Mouse (Mus musculus): ENCODE measurements around the gene Asic2. TPM values are rescaled to one million over a fixed set of nuclear protein-coding genes. Genes with fewer than 3 reads are reported as not detected.

The Asic2 gene
- polyA plus RNA-seq, 1 experiment from 2014 or later, result 3.7 TPM

- H3K4me2 ChIP-seq, result no peak overlapping the region
- no peak overlapping the region for H3K27ac ChIP-seq
- no peak for ATAC-seq (replicated peaks; ENCODE audit: low FRiP score)
- H3K9ac ChIP-seq, result no peak overlapping the region
- peaks cover 7% of the 10 kb centered on the region; the same call in 1 of the 2 replicates for H3K9me3 ChIP-seq (replicated peaks)
- no peaks in the 10 kb centered on the region for H3K36me3 ChIP-seq
- WGBS, result 33% methylated on average over 4 of the region's 4 CpGs
- no peaks in the 10 kb centered on the region for H3K27me3 ChIP-seq
- H3K4me1 ChIP-seq, result no peaks in the 10 kb centered on the region
- no peak overlapping the region for H3K4me3 ChIP-seq (replicated peaks)
Measured at GRCm38 (mm10) chr11:81163056-81163455, 805.2 kb downstream of the Asic2 start.

GRCm38 (mm10) chr11:81153841-81154240, 814.4 kb downstream of the Asic2 start:
- peak overlapping the region; percentile 99 for H3K4me2 ChIP-seq
- H3K27me3 ChIP-seq, result peaks cover 55% of the 10 kb centered on the region
- H3K9ac ChIP-seq, result no peak overlapping the region
- peak overlapping the region; percentile 66 for H3K4me3 ChIP-seq (replicated peaks)
- no peaks in the 10 kb centered on the region for H3K9me3 ChIP-seq (replicated peaks)
- ATAC-seq (replicated peaks; ENCODE audit: low FRiP score), result 0 out of 2 replicates have a peak, but pooled peaks have one; percentile 5
- H3K27ac ChIP-seq, result no peak overlapping the region
- 11% methylated on average over 13 of the region's 13 CpGs for WGBS
- H3K4me1 ChIP-seq, result peaks cover 34% of the 10 kb centered on the region
- H3K36me3 ChIP-seq, result no peaks in the 10 kb centered on the region

- Histone ChIP-seq H3K9ac (peak overlapping the region; percentile 55; the same call in 1 of the 2 replicates), H3K27me3 (peaks cover 55% of the 10 kb centered on the region)
- WGBS, result under 1% methylated on average over 57 of the region's 57 CpGs
Measured at GRCm38 (mm10) chr11:81153161-81153840, 815.0 kb downstream of the Asic2 start.

GRCm38 (mm10) chr11:81152460-81153160, 815.6 kb downstream of the Asic2 start:
- peak overlapping the region; percentile 99 for H3K4me2 ChIP-seq
- peak; percentile 84 for ATAC-seq (replicated peaks; ENCODE audit: low FRiP score)
- H3K36me3 ChIP-seq, result no peaks in the 10 kb centered on the region
- 0 out of 2 replicates have a peak overlapping the region, but pooled peaks have one; percentile 3 for H3K27ac ChIP-seq
- H3K27me3 ChIP-seq, result peaks cover 58% of the 10 kb centered on the region
- H3K9me3 ChIP-seq (replicated peaks), result no peaks in the 10 kb centered on the region
- peak overlapping the region; percentile 55 for H3K9ac ChIP-seq
- WGBS, result under 1% methylated on average over 41 of the region's 55 CpGs
- peaks cover 40% of the 10 kb centered on the region for H3K4me1 ChIP-seq
- peak overlapping the region; percentile 66 for H3K4me3 ChIP-seq (replicated peaks)

More at GRCm38 (mm10) chr11:81153161-81153840, 815.0 kb downstream of the Asic2 start:
- Histone ChIP-seq H3K36me3 (no peaks in the 10 kb centered on the region), H3K9me3 (replicated peaks) (no peaks in the 10 kb centered on the region), H3K4me3 (replicated peaks) (peak overlapping the region; percentile 66), H3K4me2 (peak overlapping the region; percentile 99), H3K4me1 (peaks cover 38% of the 10 kb centered on the region), H3K27ac (0 out of 2 replicates have a peak overlapping the region, but pooled peaks have one; percentile 3)
- peak; percentile 71 for ATAC-seq (replicated peaks; ENCODE audit: low FRiP score)

GRCm38 (mm10) chr11:81152021-81152385, 816.3 kb downstream of the Asic2 start:
- Histone ChIP-seq H3K27ac (no peak overlapping the region; the same call in 1 of the 2 replicates), H3K9ac (peak overlapping the region; percentile 55), H3K4me2 (peak overlapping the region; percentile 99), H3K9me3 (replicated peaks) (no peaks in the 10 kb centered on the region), H3K4me3 (replicated peaks) (peak overlapping the region; percentile 66), H3K4me1 (peaks cover 40% of the 10 kb centered on the region), H3K27me3 (peaks cover 58% of the 10 kb centered on the region), H3K36me3 (no peaks in the 10 kb centered on the region)
- ATAC-seq (replicated peaks; ENCODE audit: low FRiP score), result peak; percentile 55
- under 1% methylated on average over 40 of the region's 42 CpGs for WGBS

- no peak overlapping the region for H3K27ac ChIP-seq
- peaks cover 40% of the 10 kb centered on the region for H3K4me1 ChIP-seq
- peak; percentile 13; the same call in 1 of the 2 replicates for ATAC-seq (replicated peaks; ENCODE audit: low FRiP score)
- peak overlapping the region; percentile 99 for H3K4me2 ChIP-seq
- no peaks in the 10 kb centered on the region for H3K36me3 ChIP-seq
- H3K27me3 ChIP-seq, result peaks cover 55% of the 10 kb centered on the region
- peak overlapping the region; percentile 66 for H3K4me3 ChIP-seq (replicated peaks)
- H3K9ac ChIP-seq, result peak overlapping the region; percentile 55
- H3K9me3 ChIP-seq (replicated peaks), result no peaks in the 10 kb centered on the region
- 1% methylated on average over 36 of the region's 36 CpGs for WGBS
Measured at GRCm38 (mm10) chr11:81151286-81152020, 816.8 kb downstream of the Asic2 start.

GRCm38 (mm10) chr11:81150621-81151020, 817.6 kb downstream of the Asic2 start:
- Histone ChIP-seq H3K27me3 (peaks cover 55% of the 10 kb centered on the region), H3K4me2 (0 out of 2 replicates have a peak overlapping the region, but pooled peaks have one; percentile 20)
- no peak for ATAC-seq (replicated peaks; ENCODE audit: low FRiP score)

GRCm38 (mm10) chr11:81148423-81148822, 819.8 kb downstream of the Asic2 start:
- WGBS, result 35% methylated on average over 10 of the region's 10 CpGs
- H3K36me3 ChIP-seq, result no peaks in the 10 kb centered on the region
- H3K4me3 ChIP-seq (replicated peaks), result no peak overlapping the region
- H3K27ac ChIP-seq, result no peak overlapping the region
- 0 out of 2 replicates have a peak overlapping the region, but pooled peaks have one; percentile 12 for H3K4me2 ChIP-seq
- peaks cover 35% of the 10 kb centered on the region for H3K27me3 ChIP-seq
- H3K9ac ChIP-seq, result no peak overlapping the region
- peaks cover 33% of the 10 kb centered on the region for H3K4me1 ChIP-seq
- no peaks in the 10 kb centered on the region for H3K9me3 ChIP-seq (replicated peaks)
- no peak for ATAC-seq (replicated peaks; ENCODE audit: low FRiP score)

More at GRCm38 (mm10) chr11:81150621-81151020, 817.6 kb downstream of the Asic2 start:
- Histone ChIP-seq H3K9ac (no peak overlapping the region), H3K9me3 (replicated peaks) (no peaks in the 10 kb centered on the region), H3K36me3 (no peaks in the 10 kb centered on the region), H3K27ac (no peak overlapping the region), H3K4me3 (replicated peaks) (no peak overlapping the region), H3K4me1 (peaks cover 40% of the 10 kb centered on the region)
- WGBS, result 82% methylated on average over 8 of the region's 8 CpGs

GRCm38 (mm10) chr11:81146574-81147157, 821.6 kb downstream of the Asic2 start:
- no peak for ATAC-seq (replicated peaks; ENCODE audit: low FRiP score)
- Histone ChIP-seq H3K27me3 (peaks cover 20% of the 10 kb centered on the region), H3K9me3 (replicated peaks) (no peaks in the 10 kb centered on the region), H3K9ac (no peak overlapping the region), H3K27ac (no peak overlapping the region), H3K4me3 (replicated peaks) (no peak overlapping the region), H3K36me3 (no peaks in the 10 kb centered on the region), H3K4me1 (peaks cover 16% of the 10 kb centered on the region), H3K4me2 (no peak overlapping the region)
- 72% methylated on average over 9 of the region's 9 CpGs for WGBS

- Histone ChIP-seq H3K27me3 (no peaks in the 10 kb centered on the region), H3K4me1 (no peaks in the 10 kb centered on the region), H3K36me3 (no peaks in the 10 kb centered on the region), H3K27ac (no peak overlapping the region), H3K9me3 (replicated peaks) (no peaks in the 10 kb centered on the region), H3K4me2 (no peak overlapping the region), H3K4me3 (replicated peaks) (no peak overlapping the region), H3K9ac (no peak overlapping the region)
- WGBS, result 58% methylated on average over 4 of the region's 4 CpGs
- no peak for ATAC-seq (replicated peaks; ENCODE audit: low FRiP score)
Measured at GRCm38 (mm10) chr11:81135141-81135540, 833.1 kb downstream of the Asic2 start.

GRCm38 (mm10) chr11:81133950-81134349, 834.3 kb downstream of the Asic2 start:
- WGBS, result 37% methylated on average over 5 of the region's 5 CpGs
- no peak for ATAC-seq (replicated peaks; ENCODE audit: low FRiP score)
- no peaks in the 10 kb centered on the region for H3K27me3 ChIP-seq

More at GRCm38 (mm10) chr11:81133950-81134349, 834.3 kb downstream of the Asic2 start:
- Histone ChIP-seq H3K4me1 (no peaks in the 10 kb centered on the region), H3K9me3 (replicated peaks) (no peaks in the 10 kb centered on the region), H3K27ac (no peak overlapping the region), H3K4me2 (no peak overlapping the region), H3K4me3 (replicated peaks) (no peak overlapping the region), H3K9ac (no peak overlapping the region), H3K36me3 (no peaks in the 10 kb centered on the region)
